Mouse (Mus musculus) heart, adult 2 months (tissue): ENCODE results near the gene Vmn2r56.

Experiments used
- CTCF ChIP-seq: fragments of 200-600 bp; IDR thresholded peaks from 2 replicates; pipeline ENCODE4 v1.8.1; 2022; ENCODE audit warnings: antibody characterized with exemption, mild to moderate bottlenecking, moderate library complexity
- POLR2A ChIP-seq: fragments of 200-500 bp; IDR thresholded peaks from 2 replicates; pipeline ENCODE4 v1.6.1; 2011; ENCODE audit warnings: mild to moderate bottlenecking, low read depth, low read length, control low read depth; ENCODE audit not compliant: insufficient read depth

DNA sequence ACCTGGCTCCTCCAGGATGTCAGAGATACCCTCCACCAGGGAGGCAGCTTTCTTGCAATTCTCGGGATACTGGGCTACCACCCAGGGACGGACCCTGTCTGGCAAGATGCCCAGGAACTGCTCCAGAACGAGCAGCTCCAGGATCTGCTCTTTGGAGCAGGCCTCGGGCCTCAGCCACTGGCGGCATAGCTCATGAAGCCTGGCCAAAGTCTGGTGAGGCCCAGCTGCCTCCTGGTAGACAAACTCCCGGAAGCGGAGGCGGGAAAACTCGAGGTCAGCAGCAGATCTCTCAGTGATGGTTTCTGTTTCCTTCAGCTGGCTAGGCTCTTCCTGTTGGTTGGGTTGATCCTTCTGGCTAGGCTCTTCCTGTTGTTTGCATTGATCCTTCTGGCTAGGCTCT is 39.3 kb upstream of the Vmn2r56 start:
- TF ChIP-seq POLR2A (no peak), CTCF (no peak)
